Mouse (Mus musculus) testis, adult 2 months (tissue): ENCODE results near the gene She.

ENCODE experiments used
- CTCF ChIP-seq: fragments of 200-500 bp; IDR thresholded peaks from 2 replicates; pipeline ENCODE4 v1.5.1; 2012; ENCODE audit warnings: low read depth, mild to moderate bottlenecking, inconsistent platforms, low read length, moderate library complexity; ENCODE audit not compliant: control insufficient read depth, insufficient read depth, insufficient replicate concordance
- POLR2A ChIP-seq: fragments of 200-500 bp; IDR thresholded peaks from 2 replicates; pipeline ENCODE4 v1.6.1; 2012; ENCODE audit warnings: low read depth, mild to moderate bottlenecking, inconsistent platforms, low read length, moderate library complexity; ENCODE audit not compliant: control insufficient read depth

GRCm38 (mm10) chr3:89794616-89795015, 36.6 kb upstream of the She start:
- TF ChIP-seq CTCF (no peak), POLR2A (no peak)
